Mouse (Mus musculus) adipocyte (in vitro differentiated cells): ENCODE results near the gene Osbp2.

Experiments
- DNase-seq: peaks from one replicate; pipeline ENCODE4 v3.0.0-alpha.2; 2016; ENCODE audit warnings: low spot score

The Osbp2 gene

GRCm38 (mm10) chr11:3759433-3759832, 104.3 kb downstream of the Osbp2 start:
- no peak for DNase-seq

GRCm38 (mm10) chr11:3755341-3755740, 108.4 kb downstream of the Osbp2 start:
- peak; percentile 24 for DNase-seq

GRCm38 (mm10) chr11:3754685-3755084, 109.0 kb downstream of the Osbp2 start:
- no peak for DNase-seq

- DNase-seq: no peak
Measured at GRCm38 (mm10) chr11:3753897-3754296, 109.8 kb downstream of the Osbp2 start.

- DNase-seq: no peak
Measured at GRCm38 (mm10) chr11:3752766-3753165, 110.9 kb downstream of the Osbp2 start.

GRCm38 (mm10) chr11:3749831-3750230, 113.9 kb downstream of the Osbp2 start:
- DNase-seq: no peak

GRCm38 (mm10) chr11:3742449-3742848, 121.3 kb downstream of the Osbp2 start:
- no peak for DNase-seq

- no peak for DNase-seq
Measured at GRCm38 (mm10) chr11:3741183-3741582, 122.5 kb downstream of the Osbp2 start.

GRCm38 (mm10) chr11:3738778-3739177, 124.9 kb downstream of the Osbp2 start:
- no peak for DNase-seq

GRCm38 (mm10) chr11:3735715-3736114, 128.0 kb downstream of the Osbp2 start:
- no peak for DNase-seq

GRCm38 (mm10) chr11:3733933-3734636, 129.6 kb downstream of the Osbp2 start:
- no peak for DNase-seq

GRCm38 (mm10) chr11:3731469-3731868, 132.2 kb downstream of the Osbp2 start:
- no peak for DNase-seq

GRCm38 (mm10) chr11:3727438-3728105, 136.1 kb downstream of the Osbp2 start:
- no peak for DNase-seq

GRCm38 (mm10) chr11:3725331-3726054, 138.2 kb downstream of the Osbp2 start:
- no peak for DNase-seq

GRCm38 (mm10) chr11:3724726-3725125, 139.0 kb downstream of the Osbp2 start:
- DNase-seq: no peak

- DNase-seq: no peak
Measured at GRCm38 (mm10) chr11:3723910-3724309, 139.8 kb downstream of the Osbp2 start.

- no peak for DNase-seq
Measured at GRCm38 (mm10) chr11:3722861-3723260, 140.8 kb downstream of the Osbp2 start.

GRCm38 (mm10) chr11:3722036-3722435, 141.7 kb downstream of the Osbp2 start:
- no peak for DNase-seq

- no peak for DNase-seq
Measured at GRCm38 (mm10) chr11:3716662-3717061, 147.0 kb downstream of the Osbp2 start.

- DNase-seq: peak; percentile 52
Measured at GRCm38 (mm10) chr11:3714486-3714885, 149.2 kb downstream of the Osbp2 start.

GRCm38 (mm10) chr11:3710203-3710602, 153.5 kb downstream of the Osbp2 start:
- DNase-seq: no peak

GRCm38 (mm10) chr11:3707057-3707456, 156.6 kb downstream of the Osbp2 start:
- DNase-seq: no peak

GRCm38 (mm10) chr11:3704404-3704803, 159.3 kb downstream of the Osbp2 start:
- DNase-seq: peak; percentile 29
